Mouse (Mus musculus): ENCODE measurements around the gene Trpc2.
"Not testable (repeated sequence)": the region's sequence is repeated elsewhere in the genome, so short reads cannot be mapped to it uniquely, and the experiment has no call there.

Trpc2 gene

DNA sequence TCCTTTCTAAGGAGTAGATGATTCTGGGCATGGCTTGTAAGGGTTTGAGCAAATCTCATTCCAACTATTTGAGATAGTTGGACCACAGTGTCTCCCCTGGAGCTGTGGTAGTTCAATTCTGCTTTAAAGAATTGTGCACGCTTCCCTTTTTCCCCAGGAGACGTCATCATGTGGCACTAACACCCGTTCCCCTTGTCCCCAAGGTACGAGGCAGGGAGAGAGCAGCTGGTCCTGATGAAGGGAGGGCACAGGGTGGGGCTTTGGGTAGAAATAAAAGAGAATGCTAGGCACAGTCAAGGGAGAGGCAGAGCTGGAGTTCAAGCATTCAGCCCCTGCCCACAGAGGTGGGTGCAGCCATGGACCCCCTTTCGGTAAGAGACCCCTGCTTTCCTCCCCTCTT, at the start of gene Trpc2:
Gene Trpc2, plus strand, starts transcription at position 301 of the 400 bp plus-strand sequence.
- no peak for DNase-seq

- DNase-seq = no peak
Measured at GRCm38 (mm10) chr7:102034904-102035303, 48.0 kb upstream of the Trpc2 start.

GRCm38 (mm10) chr7:102035534-102035933, 47.4 kb upstream of the Trpc2 start:
- no peak for DNase-seq

DNA sequence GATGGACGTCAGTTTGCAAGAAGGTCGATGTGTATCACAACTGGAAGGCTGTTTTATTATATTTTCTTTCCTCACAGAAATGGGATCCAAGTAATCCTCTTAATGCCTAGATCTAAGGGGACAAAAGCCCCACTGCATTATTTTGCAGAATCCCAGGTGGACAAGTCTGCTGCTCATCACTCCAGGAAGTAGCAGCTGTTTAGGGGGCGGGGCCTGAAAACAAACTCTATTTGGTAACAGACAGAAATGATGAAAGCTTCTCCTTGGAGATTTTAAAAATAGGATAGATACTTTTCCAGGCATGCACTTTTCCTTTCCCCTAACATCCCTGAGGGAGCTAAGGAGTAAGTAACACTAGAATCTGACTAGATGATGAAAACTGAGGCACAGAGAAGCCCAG, 45.6 kb upstream of the Trpc2 start:
- DNase-seq = no peak

- DNase-seq = no peak
Measured at GRCm38 (mm10) chr7:102042314-102042713, 40.6 kb upstream of the Trpc2 start.

- not testable (repeated sequence) for DNase-seq
Measured at GRCm38 (mm10) chr7:102048524-102048923, 34.4 kb upstream of the Trpc2 start.

DNA sequence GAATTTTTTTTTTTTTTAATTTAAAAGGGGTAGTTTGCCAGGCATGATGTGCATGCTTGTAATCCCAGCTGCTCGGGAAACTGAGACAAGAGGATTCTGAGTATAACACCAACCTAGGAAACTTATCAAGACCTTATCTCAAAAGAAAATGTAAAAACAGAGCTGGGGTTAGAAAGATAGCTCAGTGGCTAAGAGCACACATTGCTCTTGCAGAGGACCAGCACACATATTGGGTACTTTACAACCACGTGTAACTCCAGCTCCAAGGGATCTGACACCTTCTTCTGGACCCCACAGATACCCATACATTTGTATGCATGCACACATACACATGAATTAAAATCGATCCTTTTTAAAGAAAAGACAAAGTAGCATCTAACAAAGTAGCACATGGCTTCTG, 21.6 kb upstream of the Trpc2 start:
- DNase-seq = no peak

- no peak for DNase-seq
Measured at GRCm38 (mm10) chr7:102062203-102062602, 20.7 kb upstream of the Trpc2 start.

GRCm38 (mm10) chr7:102063891-102064290, 19.0 kb upstream of the Trpc2 start:
- no peak for DNase-seq

DNA sequence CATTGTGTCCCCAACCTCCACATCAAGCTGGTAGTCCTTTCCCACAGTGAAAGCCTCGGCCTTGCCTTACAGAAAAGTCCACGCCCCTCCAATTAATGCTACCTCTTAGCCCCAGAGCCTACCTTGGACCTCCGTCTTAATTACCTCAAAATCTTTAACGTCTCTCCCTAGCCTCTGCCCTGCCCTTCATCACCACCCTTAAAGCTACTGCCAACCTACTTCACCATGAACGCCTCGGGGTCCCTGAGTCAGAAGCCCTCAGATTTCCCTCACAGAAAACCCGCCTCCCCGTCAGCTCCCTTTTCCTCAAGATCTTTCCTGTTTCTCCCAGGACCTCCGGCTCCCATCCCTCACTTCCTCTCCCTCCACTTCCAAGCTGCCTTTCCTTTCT, 18.3 kb upstream of the Trpc2 start:
- DNase-seq = no peak

- DNase-seq = peak; percentile 92
Measured at GRCm38 (mm10) chr7:102065046-102065891, 17.6 kb upstream of the Trpc2 start, which contains the start of the genes Rnf121, Xndc1 and Xntrpc. TSS of gene Rnf121 (minus strand) at chr7:102065469. TSS of gene Xndc1 (plus strand) at chr7:102065511. TSS of gene Xntrpc (plus strand) at chr7:102065713.

- no peak for DNase-seq
Measured at GRCm38 (mm10) chr7:102066363-102066762, 16.6 kb upstream of the Trpc2 start.

DNA sequence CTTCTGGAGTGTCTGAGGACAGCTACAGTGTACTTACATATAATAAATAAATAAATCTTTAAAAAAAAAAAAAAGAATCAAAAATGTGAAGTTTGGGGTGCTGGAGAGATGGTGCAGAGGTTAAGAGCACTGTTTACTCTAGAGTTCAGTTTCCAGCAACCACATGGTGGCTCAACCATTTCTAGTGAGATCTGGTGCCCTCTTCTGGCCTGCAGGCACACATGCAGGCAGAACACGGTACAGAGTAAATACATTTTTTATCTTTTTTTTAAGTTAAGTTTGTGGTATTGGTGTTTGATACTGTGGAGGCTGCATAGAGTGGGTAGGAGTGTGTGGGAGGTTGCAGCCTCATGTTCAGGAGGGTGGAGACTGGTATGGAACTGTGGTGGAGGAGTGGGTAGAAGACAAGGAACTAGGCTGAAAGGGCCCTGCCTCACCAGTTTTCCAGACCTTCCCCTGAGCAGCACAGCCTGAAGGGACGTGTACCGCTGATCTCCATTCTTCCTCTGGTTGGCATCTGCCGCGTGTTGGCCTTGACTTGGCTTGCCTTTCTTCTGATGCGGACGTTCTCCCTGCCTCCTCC, 6.1 kb upstream of the Trpc2 start:
- DNase-seq = no peak

- DNase-seq = no peak
Measured at GRCm38 (mm10) chr7:102078517-102078916, 4.4 kb upstream of the Trpc2 start.

GRCm38 (mm10) chr7:102080311-102080710, 2.6 kb upstream of the Trpc2 start:
- no peak for DNase-seq

GRCm38 (mm10) chr7:102081784-102082183, 1.1 kb upstream of the Trpc2 start:
- no peak for DNase-seq

- DNase-seq = no peak
Measured at GRCm38 (mm10) chr7:102084041-102084696, 1.3 kb downstream of the Trpc2 start.

- peak; percentile 52 for DNase-seq
Measured at GRCm38 (mm10) chr7:102087336-102087735, 4.4 kb downstream of the Trpc2 start.

DNA sequence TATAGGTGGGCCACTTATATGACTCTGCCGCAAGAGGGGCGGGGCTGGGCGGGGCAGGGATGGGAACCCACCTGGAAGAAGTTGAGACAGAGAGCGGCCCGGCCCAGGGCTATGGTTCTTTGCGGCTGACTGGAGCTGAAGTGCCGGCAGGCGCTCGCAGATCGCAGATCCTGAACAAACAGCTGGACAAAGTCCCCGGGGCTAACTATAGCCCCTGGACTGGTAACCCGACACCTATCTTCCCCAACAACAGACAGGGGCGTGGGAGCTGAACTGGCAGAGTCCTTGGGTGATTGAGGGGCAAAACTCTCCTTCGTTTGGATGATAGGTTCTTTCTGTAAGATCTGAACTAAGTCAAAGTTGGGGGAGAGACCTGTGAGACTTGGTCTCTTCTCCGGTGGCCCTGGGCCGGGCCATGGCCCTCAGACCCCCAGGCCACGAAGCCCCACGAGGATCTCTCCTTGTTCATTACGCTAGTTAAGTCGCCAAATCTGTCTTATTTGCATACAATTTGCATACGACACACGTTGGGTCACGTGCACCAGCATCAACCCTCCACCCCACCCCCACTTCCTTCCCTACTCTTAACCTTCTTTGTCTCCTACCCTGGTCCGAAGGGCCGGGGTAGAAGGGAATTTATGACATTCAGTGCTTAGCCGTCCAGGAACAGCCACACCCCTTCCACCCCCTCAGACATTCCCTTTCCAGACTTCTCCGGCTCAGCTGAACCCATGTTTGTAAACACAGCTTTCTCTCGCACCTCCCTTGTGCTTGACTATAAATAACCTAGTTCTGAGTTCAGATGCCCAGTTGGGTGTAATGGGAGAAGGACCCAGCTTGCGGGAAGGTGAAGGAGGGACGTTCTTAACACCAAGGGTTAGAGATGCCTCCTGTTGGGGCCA, 17.1 kb downstream of the Trpc2 start:
- no peak for DNase-seq

- no peak for DNase-seq
Measured at GRCm38 (mm10) chr7:102100868-102101267, 18.0 kb downstream of the Trpc2 start.

- no peak for DNase-seq
Measured at GRCm38 (mm10) chr7:102101487-102101886, 18.6 kb downstream of the Trpc2 start, which contains the start of gene Art1. TSS of gene Art1 (plus strand) at chr7:102101743.

DNA sequence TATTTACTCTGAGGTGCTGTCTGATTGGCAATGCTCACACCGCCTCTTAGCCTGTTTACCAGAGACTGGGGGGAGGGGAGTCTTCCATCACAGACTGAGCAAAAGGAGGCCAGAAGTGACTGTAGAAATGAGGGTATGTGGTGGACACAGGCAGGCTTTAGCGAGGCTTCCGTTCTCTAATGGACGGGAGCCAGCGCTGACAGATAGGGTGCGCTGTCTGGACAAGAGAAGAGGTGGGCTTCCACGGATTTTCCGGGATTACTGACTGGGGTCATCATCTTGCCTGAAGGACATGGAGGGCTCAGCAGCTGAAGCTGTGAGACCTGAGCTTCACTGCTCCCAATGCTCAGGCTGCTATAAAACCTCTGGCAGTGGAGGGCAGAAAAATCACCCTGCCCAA, 19.3 kb downstream of the Trpc2 start:
- DNase-seq = no peak

- DNase-seq = no peak
Measured at GRCm38 (mm10) chr7:102102696-102103095, 19.8 kb downstream of the Trpc2 start.

Measured in cerebellum, adult 11-12 months (tissue).